Mouse (Mus musculus) ES-Bruce4 (cell line): ENCODE measurements around the gene Six1.
"Not testable (repeated sequence)": the region's sequence is repeated elsewhere in the genome, so short reads cannot be mapped to it uniquely, and the experiment has no call there.

Source experiments
- CTCF ChIP-seq: IDR thresholded peaks from one replicate; pipeline ENCODE4 v1.8.1; 2011; ENCODE audit warnings: low read depth, low read length
- POLR2A ChIP-seq: IDR thresholded peaks from one replicate; pipeline ENCODE4 v1.8.1; 2011; ENCODE audit warnings: low read length; ENCODE audit not compliant: insufficient read depth

- TF ChIP-seq CTCF, POLR2A: not testable (repeated sequence)
These were observed 50.8 kb downstream of the Six1 start for GRCm38 (mm10) chr12:73002903-73003302.
